Mouse (Mus musculus): Measurements from ENCODE around the gene Ddx59.

- TF ChIP-seq CTCF (IDR thresholded peaks at IDR 0.05; ENCODE audit: borderline replicate concordance, insufficient read depth, low read length) (no peak), POLR2A (IDR thresholded peaks at IDR 0.05; ENCODE audit: low read depth, low read length) (no peak)
These were observed 33.5 kb upstream of the Ddx59 start for GRCm38 (mm10) chr1:136381583-136381982.
